Mouse (Mus musculus) heart, embryonic 13.5 days (tissue): ENCODE data around the gene Gm49395. TPM values are rescaled to one million over a fixed set of nuclear protein-coding genes. Genes with fewer than 3 reads are reported as not detected.

Source experiments
- ATAC-seq: fragments of 200-750 bp; cut with Nextera tagmentation; 2 replicates; pipeline ENCODE4 v1.8.0; 2017; ENCODE audit warnings: moderate TSS enrichment; ENCODE audit not compliant: insufficient number of reproducible peaks, low FRiP score, low TSS enrichment; ENCODE audit errors: extremely low read depth
- H3K27ac ChIP-seq: fragments of 300-500 bp; sonication (generic); replicated peaks from 2 replicates; pipeline ENCODE4 v1.5.1; 2015; ENCODE audit warnings: moderate library complexity, mild to moderate bottlenecking, inconsistent platforms
- H3K27me3 ChIP-seq: fragments of 300-500 bp; sonication (generic); replicated peaks from 2 replicates; pipeline ENCODE4 v1.6.1; 2015; ENCODE audit warnings: mild to moderate bottlenecking, inconsistent platforms
- H3K36me3 ChIP-seq: fragments of 300-500 bp; sonication (generic); 2 replicates; pipeline ENCODE4 v1.6.1; 2015; ENCODE audit warnings: mild to moderate bottlenecking, inconsistent platforms
- H3K4me1 ChIP-seq: fragments of 300-500 bp; sonication (generic); 2 replicates; pipeline ENCODE4 v1.6.1; 2015; ENCODE audit warnings: inconsistent platforms
- H3K4me2 ChIP-seq: fragments of 300-500 bp; sonication (generic); 2 replicates; pipeline ENCODE4 v1.6.1; 2015; ENCODE audit warnings: inconsistent platforms, mild to moderate bottlenecking, moderate library complexity
- H3K4me3 ChIP-seq: fragments of 300-500 bp; sonication (generic); 2 replicates; pipeline ENCODE4 v1.5.1; 2015; ENCODE audit warnings: moderate library complexity, mild to moderate bottlenecking, inconsistent platforms
- H3K9ac ChIP-seq: fragments of 300-500 bp; sonication (generic); 2 replicates; pipeline ENCODE4 v1.6.1; 2015; ENCODE audit warnings: inconsistent platforms, mild to moderate bottlenecking, moderate library complexity
- H3K9me3 ChIP-seq: fragments of 300-500 bp; sonication (generic); 2 replicates; pipeline ENCODE4 v1.6.1; 2016; ENCODE audit warnings: inconsistent platforms
- WGBS: fragments of 180-500 bp; shearing (Covaris S2); methylation state at CpG from one replicate; pipeline ENCODE4 v1.1.7; 2015; ENCODE audit warnings: mixed read lengths; 5-methylcytosine and 5-hydroxymethylcytosine counted together
- polyA plus RNA-seq: library from polyadenylated mRNA; unstranded; fragments of >200 nt; fragmentation: Nextera tagmentation; extraction: Ambion mirVana; gene quantifications from 2 replicates; pipeline ENCODE4 v1.2.1, GENCODE M21; 2015

The Gm49395 gene
- 7.8 and 9.5 TPM in 2 replicates for polyA plus RNA-seq

DNA sequence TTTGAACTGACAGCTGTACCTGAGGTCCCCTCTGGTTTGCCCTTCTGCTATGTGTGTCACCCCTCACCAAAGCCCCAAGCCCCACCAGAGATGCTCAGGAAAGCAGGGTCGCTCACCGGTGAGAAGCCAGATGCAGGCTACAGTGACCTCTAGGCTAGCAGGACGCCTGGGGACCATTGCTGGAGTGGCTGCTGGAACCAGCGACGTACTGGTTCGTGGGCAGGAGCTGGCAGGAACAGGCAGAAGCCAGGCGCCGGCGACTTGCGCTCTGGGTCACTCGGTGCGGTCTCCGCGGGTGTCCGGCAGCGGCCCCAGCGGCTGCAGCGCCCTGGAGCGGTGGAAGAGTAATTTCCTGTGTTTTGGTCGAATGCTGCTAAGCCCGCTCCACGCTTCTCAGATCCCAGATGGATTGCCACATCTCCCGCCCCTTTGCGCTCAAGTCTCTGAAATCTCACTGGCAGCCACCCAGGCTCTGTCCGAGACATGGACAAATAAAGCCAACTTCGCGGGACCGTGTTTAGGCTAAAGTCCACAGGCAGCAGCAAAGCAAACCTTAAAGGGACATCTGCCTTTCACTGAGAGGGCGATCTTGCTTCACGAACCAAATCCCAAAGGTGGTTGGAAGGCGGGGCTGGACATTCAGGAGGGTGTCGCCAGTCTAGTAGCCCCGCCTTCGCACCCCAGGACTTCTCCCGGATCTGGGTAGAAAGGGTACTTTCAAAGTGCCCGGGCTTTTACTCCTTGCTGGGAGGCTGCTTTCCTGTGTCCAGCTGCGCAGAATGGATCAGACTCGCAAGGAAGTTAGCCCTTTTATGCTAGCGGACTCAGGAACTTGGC lies at the start of gene Gm49395, which contains the start of gene Itga1:
Gene Gm49395 (minus strand): TSS at position 567 of the 837 bp plus-strand sequence.
Gene Itga1 (minus strand): TSS at position 610 of the 837 bp plus-strand sequence.
- Histone ChIP-seq H3K4me3 (peak within 1 kb of the TSS; percentile 72), H3K27ac (peak within 1 kb of the TSS; percentile 97), H3K4me1 (peaks cover 41% of the 10 kb centered on the region), H3K36me3 (no peaks in the 10 kb centered on the region), H3K9ac (peak within 1 kb of the TSS; percentile 91), H3K9me3 (peaks cover 4% of the 10 kb centered on the region; the same call in 1 of the 2 replicates), H3K27me3 (no peaks in the 10 kb centered on the region), H3K4me2 (peak within 1 kb of the TSS; percentile 78)
- WGBS, result under 1% methylated on average over 39 of the region's 39 CpGs
- ATAC-seq, result peak; percentile 76; the same call in 1 of the 2 replicates

DNA sequence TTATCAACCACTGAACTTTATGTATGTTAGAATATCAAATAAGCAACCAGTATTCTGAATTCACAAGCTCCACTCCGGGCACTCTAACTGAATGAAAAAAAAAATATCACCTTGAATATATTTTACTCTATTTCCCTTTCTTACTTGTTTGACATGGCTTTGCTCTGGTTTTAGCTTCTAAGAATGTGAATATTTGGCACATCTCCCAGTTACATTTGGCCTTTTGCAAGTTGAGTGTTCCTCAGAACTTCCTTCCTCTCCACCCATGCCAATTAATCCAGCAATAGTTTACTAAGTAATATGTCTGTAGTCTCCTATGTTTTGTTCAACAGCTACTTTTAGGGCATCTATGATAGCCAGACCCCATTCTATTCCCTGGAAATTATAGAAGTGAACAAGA lies 48.9 kb upstream of the Gm49395 start:
- no peak for ATAC-seq
- Histone ChIP-seq H3K9ac (no peak overlapping the region), H3K27ac (no peak overlapping the region), H3K4me2 (no peak overlapping the region), H3K27me3 (no peaks in the 10 kb centered on the region), H3K4me1 (0 out of 2 replicates have a peak, but pooled peaks cover 4% of the 10 kb centered on the region), H3K9me3 (no peaks in the 10 kb centered on the region), H3K36me3 (no peaks in the 10 kb centered on the region), H3K4me3 (no peak overlapping the region)
- 74% methylated on average over 1 of the region's 1 CpGs for WGBS

DNA sequence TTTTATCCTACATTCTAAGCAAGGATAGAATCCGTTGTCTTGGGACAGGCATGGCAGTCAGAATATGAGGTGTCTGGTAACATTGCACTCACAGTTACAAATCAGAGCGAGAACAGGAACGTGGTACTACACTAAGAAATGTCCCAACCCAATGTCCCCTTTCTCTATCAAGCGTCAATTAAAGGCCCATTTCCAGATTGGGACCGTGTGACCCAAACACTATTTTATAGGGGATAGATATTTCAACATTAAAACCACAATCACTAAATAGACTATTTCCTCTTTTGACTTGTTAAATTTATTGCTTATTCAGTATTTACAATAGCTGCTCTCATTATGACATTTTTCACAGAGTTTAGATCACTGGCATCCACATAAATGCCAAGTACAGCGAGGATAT lies 48.1 kb upstream of the Gm49395 start:
- no peak for ATAC-seq
- H3K4me3 ChIP-seq, result no peak overlapping the region
- 0 out of 2 replicates have a peak, but pooled peaks cover 4% of the 10 kb centered on the region for H3K4me1 ChIP-seq
- no peaks in the 10 kb centered on the region for H3K9me3 ChIP-seq
- WGBS, result 80% methylated on average over 6 of the region's 6 CpGs
- H3K9ac ChIP-seq, result no peak overlapping the region
- H3K27me3 ChIP-seq, result no peaks in the 10 kb centered on the region
- no peak overlapping the region for H3K27ac ChIP-seq
- no peak overlapping the region for H3K4me2 ChIP-seq
- H3K36me3 ChIP-seq, result no peaks in the 10 kb centered on the region

DNA sequence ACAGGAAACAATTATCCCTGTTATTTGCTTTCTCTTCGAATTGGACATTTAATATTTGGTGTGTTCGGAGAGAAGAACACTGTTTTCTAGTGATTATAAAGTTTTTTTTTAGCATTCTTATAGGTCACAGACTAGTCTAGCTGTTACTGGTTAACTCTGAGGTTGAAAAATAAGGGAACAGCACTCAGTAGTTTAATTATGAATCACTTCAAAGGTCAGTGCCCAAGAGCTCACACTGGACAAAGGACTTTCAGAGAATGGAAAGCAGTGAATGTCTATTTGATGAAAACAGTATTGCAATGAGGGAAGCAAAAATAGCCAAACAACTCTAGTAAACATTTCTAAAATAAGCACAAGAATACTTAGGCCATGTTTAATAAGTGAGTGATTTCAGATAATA lies 41.9 kb upstream of the Gm49395 start:
- Histone ChIP-seq H3K27me3 (no peaks in the 10 kb centered on the region), H3K4me3 (no peak overlapping the region), H3K9me3 (no peaks in the 10 kb centered on the region), H3K36me3 (no peaks in the 10 kb centered on the region), H3K4me2 (no peak overlapping the region), H3K4me1 (no peaks in the 10 kb centered on the region), H3K9ac (no peak overlapping the region), H3K27ac (no peak overlapping the region)
- no peak for ATAC-seq
- 88% methylated on average over 2 of the region's 2 CpGs for WGBS

DNA sequence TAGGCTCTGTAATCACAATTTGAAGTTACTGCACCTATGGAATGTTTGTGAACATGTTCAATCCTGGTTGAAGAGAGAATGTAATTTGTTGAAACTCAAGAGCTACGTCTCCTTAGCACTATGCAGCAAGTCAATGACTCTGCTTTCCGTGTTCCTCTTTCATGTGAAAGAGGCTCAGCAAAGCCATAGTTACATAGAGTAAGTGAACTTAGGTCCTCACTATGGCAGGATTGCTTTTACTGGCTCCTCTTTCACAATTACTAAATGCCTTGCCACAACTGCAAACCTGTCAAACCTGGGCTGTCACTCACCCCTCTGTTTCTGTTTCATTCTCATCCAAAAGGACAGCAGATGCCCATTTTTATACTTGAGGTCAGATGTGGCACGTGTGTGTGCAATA lies 40.3 kb upstream of the Gm49395 start:
- 72% methylated on average over 3 of the region's 3 CpGs for whole genome bisulfite sequencing
- Histone ChIP-seq H3K36me3 (no peaks in the 10 kb centered on the region), H3K9me3 (no peaks in the 10 kb centered on the region), H3K27ac (no peak overlapping the region), H3K27me3 (no peaks in the 10 kb centered on the region), H3K9ac (no peak overlapping the region), H3K4me1 (no peaks in the 10 kb centered on the region), H3K4me3 (no peak overlapping the region), H3K4me2 (no peak overlapping the region)
- ATAC-seq, result no peak

DNA sequence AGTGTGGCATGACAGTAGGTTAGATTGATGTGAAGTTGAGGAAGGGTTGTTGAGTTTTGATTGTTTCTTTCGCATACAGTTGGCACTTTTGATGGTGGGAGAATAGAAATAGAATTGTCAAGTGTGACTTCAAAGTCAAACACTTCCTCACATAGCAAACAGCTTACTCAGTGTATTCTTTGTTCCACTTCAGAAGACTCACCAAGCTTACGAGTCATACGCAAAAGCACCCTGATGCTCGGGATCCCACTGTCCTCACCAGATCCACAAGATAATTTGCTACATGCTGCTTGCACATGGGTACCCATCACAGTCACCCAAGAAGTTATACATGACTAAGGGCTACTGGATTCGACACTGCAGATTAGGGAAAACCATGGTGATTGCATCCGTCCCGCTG lies 36.8 kb upstream of the Gm49395 start:
- H3K4me3 ChIP-seq, result no peak overlapping the region
- no peak overlapping the region for H3K27ac ChIP-seq
- H3K4me2 ChIP-seq, result no peak overlapping the region
- H3K9me3 ChIP-seq, result no peaks in the 10 kb centered on the region
- no peaks in the 10 kb centered on the region for H3K36me3 ChIP-seq
- 77% methylated on average over 7 of the region's 7 CpGs for WGBS
- no peak overlapping the region for H3K9ac ChIP-seq
- ATAC-seq, result no peak
- H3K4me1 ChIP-seq, result no peaks in the 10 kb centered on the region
- H3K27me3 ChIP-seq, result no peaks in the 10 kb centered on the region

DNA sequence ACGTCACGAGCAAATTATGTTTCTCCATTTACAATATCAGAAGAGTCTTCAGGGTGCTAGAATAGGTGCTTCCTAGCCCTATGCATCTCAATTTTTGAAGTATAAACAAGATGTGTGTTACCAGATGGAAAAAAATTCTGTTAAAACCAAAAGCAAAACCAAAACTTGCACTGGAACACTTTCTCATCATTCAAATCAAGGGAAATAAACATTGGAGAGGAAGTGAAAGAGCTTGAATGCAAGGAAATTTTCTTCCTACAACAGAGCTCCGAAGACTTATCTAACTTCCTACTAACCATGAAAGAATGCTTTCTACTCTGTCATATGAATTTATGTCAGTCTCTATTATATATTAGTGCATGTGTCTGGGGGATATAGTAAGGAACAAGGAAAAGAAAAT lies 35.0 kb upstream of the Gm49395 start:
- ATAC-seq, result no peak
- no peaks in the 10 kb centered on the region for H3K9me3 ChIP-seq
- no peaks in the 10 kb centered on the region for H3K36me3 ChIP-seq
- peaks cover 6% of the 10 kb centered on the region for H3K4me1 ChIP-seq
- 74% methylated on average over 3 of the region's 3 CpGs for WGBS
- no peak overlapping the region for H3K27ac ChIP-seq
- no peaks in the 10 kb centered on the region for H3K27me3 ChIP-seq
- no peak overlapping the region for H3K9ac ChIP-seq
- no peak overlapping the region for H3K4me3 ChIP-seq
- no peak overlapping the region for H3K4me2 ChIP-seq

DNA sequence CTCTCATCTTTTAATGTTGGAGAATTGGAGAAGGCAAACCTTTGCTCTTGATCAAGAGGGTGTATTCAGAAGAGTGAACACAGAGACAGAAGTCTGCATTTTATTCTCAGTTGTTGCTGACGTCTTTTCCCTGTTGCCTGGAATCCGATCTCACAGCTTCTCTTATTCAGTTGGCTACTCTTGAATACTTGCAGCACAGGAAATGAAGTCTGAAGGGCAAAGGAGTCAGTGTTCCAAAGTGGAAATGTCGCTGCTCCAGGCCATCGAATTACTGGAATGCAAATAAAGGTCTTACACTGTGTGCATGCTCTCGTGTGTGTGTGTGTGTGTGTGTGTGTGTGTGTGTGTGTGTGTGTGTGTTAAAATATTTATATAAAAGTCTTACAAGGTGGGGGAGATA lies 30.7 kb upstream of the Gm49395 start:
- no peaks in the 10 kb centered on the region for H3K9me3 ChIP-seq
- ATAC-seq, result no peak
- H3K4me1 ChIP-seq, result peaks cover 14% of the 10 kb centered on the region
- WGBS, result 11% methylated on average over 5 of the region's 5 CpGs
- no peaks in the 10 kb centered on the region for H3K27me3 ChIP-seq
- peak overlapping the region; percentile 33 for H3K27ac ChIP-seq
- H3K4me3 ChIP-seq, result no peak overlapping the region
- peak overlapping the region; percentile 20 for H3K4me2 ChIP-seq
- no peaks in the 10 kb centered on the region for H3K36me3 ChIP-seq
- H3K9ac ChIP-seq, result no peak overlapping the region

DNA sequence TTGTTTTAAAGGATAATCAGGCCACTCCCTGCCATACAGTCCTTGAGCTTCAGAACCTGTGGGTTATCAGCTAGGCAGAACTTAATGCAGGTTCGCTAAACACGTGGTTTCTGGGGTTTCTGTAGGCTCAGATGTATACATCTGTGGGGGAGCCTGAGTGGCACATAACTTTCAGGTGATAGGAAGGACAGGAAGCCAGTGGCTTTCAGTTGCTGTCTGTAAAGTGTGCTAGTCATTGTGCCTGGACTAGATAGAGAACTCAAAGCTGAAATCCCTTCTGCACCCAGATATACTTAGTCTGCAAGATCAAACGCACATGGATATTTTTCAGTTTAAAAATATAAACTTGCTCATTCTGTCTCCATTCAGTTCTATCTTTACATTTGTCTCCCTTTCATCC lies 29.7 kb upstream of the Gm49395 start:
- Histone ChIP-seq H3K4me3 (no peak overlapping the region), H3K4me2 (no peak overlapping the region), H3K27ac (no peak overlapping the region), H3K4me1 (peaks cover 14% of the 10 kb centered on the region), H3K9me3 (no peaks in the 10 kb centered on the region), H3K36me3 (no peaks in the 10 kb centered on the region), H3K9ac (no peak overlapping the region), H3K27me3 (no peaks in the 10 kb centered on the region)
- no peak for ATAC-seq
- WGBS, result 53% methylated on average over 3 of the region's 3 CpGs

DNA sequence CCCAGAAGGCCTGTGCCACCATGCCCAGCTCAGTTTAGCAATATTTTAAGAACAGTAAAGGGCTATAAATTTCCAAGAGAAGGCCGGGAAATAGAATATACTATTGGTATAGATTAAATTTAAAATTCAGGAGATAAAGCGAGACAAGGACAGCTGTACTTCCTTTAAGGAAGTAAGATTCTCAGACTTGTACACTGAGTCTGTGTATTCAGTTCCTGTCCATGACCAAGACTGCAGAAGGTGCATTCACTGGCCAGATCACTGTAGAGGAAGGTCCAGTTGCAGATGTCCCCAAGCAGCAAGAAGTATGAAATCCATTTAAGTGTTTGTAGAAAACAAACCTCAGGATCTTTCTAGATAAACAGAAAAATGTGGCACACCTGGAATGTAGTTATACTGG lies 28.3 kb upstream of the Gm49395 start:
- Histone ChIP-seq H3K4me1 (peaks cover 14% of the 10 kb centered on the region), H3K27ac (no peak overlapping the region), H3K9me3 (no peaks in the 10 kb centered on the region), H3K27me3 (no peaks in the 10 kb centered on the region), H3K4me2 (no peak overlapping the region), H3K36me3 (no peaks in the 10 kb centered on the region), H3K9ac (no peak overlapping the region), H3K4me3 (no peak overlapping the region)
- WGBS, result 64% methylated on average over 2 of the region's 2 CpGs
- no peak for ATAC-seq

DNA sequence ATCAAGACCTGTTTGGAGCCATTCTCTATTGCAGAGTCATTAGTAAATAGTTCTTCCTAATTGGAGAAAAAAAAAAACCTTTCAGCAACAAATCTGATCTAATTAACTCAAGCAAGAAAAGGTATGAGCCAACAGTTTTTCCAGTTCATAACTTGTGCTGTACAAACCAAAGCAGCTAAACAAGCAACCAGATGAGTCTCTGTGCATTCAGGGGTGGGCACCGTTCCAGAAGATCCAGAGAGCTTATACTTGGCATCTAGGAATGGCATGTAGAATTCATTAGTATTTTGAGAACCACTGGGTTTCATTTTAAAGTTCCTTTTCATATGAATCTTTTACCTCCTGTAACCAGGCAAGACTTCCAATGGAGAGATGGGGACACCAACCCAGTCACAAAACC lies 26.1 kb upstream of the Gm49395 start:
- H3K27me3 ChIP-seq, result no peaks in the 10 kb centered on the region
- peaks cover 19% of the 10 kb centered on the region for H3K4me1 ChIP-seq
- no peak overlapping the region for H3K4me3 ChIP-seq
- no peak overlapping the region for H3K27ac ChIP-seq
- no peak for ATAC-seq
- no peak overlapping the region for H3K4me2 ChIP-seq
- no peaks in the 10 kb centered on the region for H3K9me3 ChIP-seq
- 76% methylated on average over 1 of the region's 1 CpGs for WGBS
- no peak overlapping the region for H3K9ac ChIP-seq
- no peaks in the 10 kb centered on the region for H3K36me3 ChIP-seq

DNA sequence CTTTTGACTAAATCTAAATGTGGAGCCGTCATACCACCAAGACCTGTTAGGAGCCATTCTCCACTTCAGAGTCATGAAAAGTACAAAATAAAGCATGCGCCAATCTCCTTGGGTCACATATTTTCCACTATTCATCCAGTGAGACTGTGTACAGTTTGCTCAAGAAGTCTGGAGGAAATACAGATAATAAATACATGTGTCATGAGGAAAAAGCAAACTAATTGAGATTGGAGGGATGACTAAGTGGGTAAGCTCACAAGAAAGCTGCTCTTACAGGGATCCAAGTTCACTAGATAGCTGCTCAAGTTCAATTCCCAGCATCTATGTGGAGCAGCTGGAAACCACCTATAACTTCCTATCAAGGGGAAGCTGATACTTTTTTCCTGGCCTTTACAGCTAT lies 24.8 kb upstream of the Gm49395 start:
- peaks cover 11% of the 10 kb centered on the region for H3K4me1 ChIP-seq
- H3K9me3 ChIP-seq, result no peaks in the 10 kb centered on the region
- H3K9ac ChIP-seq, result no peak overlapping the region
- WGBS, result 86% methylated on average over 2 of the region's 2 CpGs
- H3K4me3 ChIP-seq, result no peak overlapping the region
- H3K27me3 ChIP-seq, result no peaks in the 10 kb centered on the region
- no peak overlapping the region for H3K4me2 ChIP-seq
- ATAC-seq, result no peak
- H3K36me3 ChIP-seq, result no peaks in the 10 kb centered on the region
- H3K27ac ChIP-seq, result no peak overlapping the region
